Mouse (Mus musculus) liver, adult 2 months (tissue): ENCODE measurements around the gene Gfra1. TPM values are rescaled to one million over a fixed set of nuclear protein-coding genes. Genes with fewer than 3 reads are reported as not detected.

Experiments used
- DNase-seq: peaks from one replicate; pipeline ENCODE4 v3.0.0-alpha.2; 2011; ENCODE audit warnings: low read depth, low spot score; ENCODE audit errors: extremely low read depth
- H3K27ac ChIP-seq: fragments of 200-500 bp; replicated peaks from 2 replicates; pipeline ENCODE4 v1.5.1; 2012; ENCODE audit warnings: low read depth, mild to moderate bottlenecking, control low read depth, inconsistent platforms, low read length; ENCODE audit not compliant: insufficient read depth
- H3K27me3 ChIP-seq: fragments of 200-500 bp; 2 replicates; pipeline ENCODE4 v1.6.1; 2012; ENCODE audit warnings: mild to moderate bottlenecking, moderate library complexity, low read length, inconsistent platforms; ENCODE audit not compliant: control insufficient read depth, insufficient read depth
- H3K36me3 ChIP-seq: fragments of 200-500 bp; 2 replicates; pipeline ENCODE4 v1.6.1; 2012; ENCODE audit warnings: low read length, inconsistent platforms; ENCODE audit not compliant: control insufficient read depth, insufficient read depth
- H3K4me1 ChIP-seq: fragments of 200-500 bp; 2 replicates; pipeline ENCODE4 v1.6.1; 2011; ENCODE audit warnings: low read length; ENCODE audit not compliant: control insufficient read depth, insufficient read depth
- H3K4me3 ChIP-seq: fragments of 200-500 bp; 2 replicates; pipeline ENCODE4 v1.5.1; 2011; ENCODE audit warnings: low read depth, mild to moderate bottlenecking, control low read depth, low read length, moderate library complexity; ENCODE audit not compliant: insufficient read depth
- H3K79me2 ChIP-seq: fragments of 200-500 bp; 2 replicates; pipeline ENCODE4 v1.6.1; 2012; ENCODE audit warnings: inconsistent platforms, mild to moderate bottlenecking, low read length, moderate library complexity; ENCODE audit not compliant: control insufficient read depth, insufficient read depth
- H3K9ac ChIP-seq: fragments of 200-500 bp; 2 replicates; pipeline ENCODE4 v1.6.1; 2012; ENCODE audit warnings: low read depth, mild to moderate bottlenecking, control low read depth, inconsistent platforms, low read length
- CTCF ChIP-seq: fragments of 200-500 bp; IDR thresholded peaks from 2 replicates; pipeline ENCODE4 v1.5.1; 2011; ENCODE audit warnings: low read depth, low read length, control low read depth
- POLR2A ChIP-seq: fragments of 200-500 bp; IDR thresholded peaks from 2 replicates; pipeline ENCODE4 v1.6.1; 2011; ENCODE audit warnings: low read length, control low read depth; ENCODE audit not compliant: insufficient read depth; ENCODE audit errors: extremely low read depth
- WGBS: fragments of 180-500 bp; shearing (Covaris S2); methylation state at CpG from one replicate; pipeline ENCODE4 v1.1.7; 2018; 5-methylcytosine and 5-hydroxymethylcytosine counted together
- polyA plus RNA-seq: library from polyadenylated mRNA; depleted of rRNA; stranded (reverse); fragments of >200 nt; gene quantifications from 2 replicates; pipeline ENCODE4 v1.2.3, GENCODE M21; 2012
- total RNA-seq: library from RNA; depleted of rRNA; stranded (reverse); fragments of >200 nt; gene quantifications from 2 replicates; pipeline ENCODE4 v1.2.3, GENCODE M21; 2014

The Gfra1 gene
- total and polyA plus RNA-seq, 2 experiments: 38.9 to 101 TPM

GRCm38 (mm10) chr19:58309620-58310275 lies 146.0 kb downstream of the Gfra1 start:
- Histone ChIP-seq H3K27ac (no peak overlapping the region), H3K4me3 (no peak overlapping the region), H3K27me3 (no peaks in the 10 kb centered on the region), H3K36me3 (no peaks in the 10 kb centered on the region), H3K9ac (no peak overlapping the region), H3K4me1 (no peaks in the 10 kb centered on the region; the same call in 1 of the 2 replicates), H3K79me2 (peaks cover 17% of the 10 kb centered on the region; the same call in 1 of the 2 replicates)
- 79% methylated on average over 14 of the region's 14 CpGs for WGBS
- peak; percentile 36 for DNase-seq
- TF ChIP-seq POLR2A (no peak), CTCF (no peak)

GRCm38 (mm10) chr19:58301105-58301504 lies 154.6 kb downstream of the Gfra1 start:
- H3K27me3 ChIP-seq: no peaks in the 10 kb centered on the region
- no peak for TF ChIP-seq CTCF
- no peak for TF ChIP-seq POLR2A
- peaks cover 10% of the 10 kb centered on the region; the same call in 1 of the 2 replicates for H3K79me2 ChIP-seq
- H3K4me3 ChIP-seq: no peak overlapping the region
- H3K36me3 ChIP-seq: peaks cover 19% of the 10 kb centered on the region; the same call in 1 of the 2 replicates
- H3K9ac ChIP-seq: no peak overlapping the region
- DNase-seq: no peak
- 96% methylated on average over 7 of the region's 7 CpGs for WGBS
- H3K4me1 ChIP-seq: no peaks in the 10 kb centered on the region; the same call in 1 of the 2 replicates
- no peak overlapping the region for H3K27ac ChIP-seq

GRCm38 (mm10) chr19:58297926-58298325 lies 157.8 kb downstream of the Gfra1 start:
- 96% methylated on average over 2 of the region's 2 CpGs for WGBS
- no peak for DNase-seq
- Histone ChIP-seq H3K27ac (no peak overlapping the region), H3K4me3 (no peak overlapping the region), H3K36me3 (peaks cover 32% of the 10 kb centered on the region), H3K27me3 (no peaks in the 10 kb centered on the region), H3K4me1 (no peaks in the 10 kb centered on the region), H3K9ac (no peak overlapping the region), H3K79me2 (peaks cover 11% of the 10 kb centered on the region; the same call in 1 of the 2 replicates)
- TF ChIP-seq POLR2A (no peak), CTCF (no peak)

GRCm38 (mm10) chr19:58296842-58297190 lies 158.9 kb downstream of the Gfra1 start:
- no peaks in the 10 kb centered on the region for H3K4me1 ChIP-seq
- DNase-seq: no peak
- H3K9ac ChIP-seq: no peak overlapping the region
- no peaks in the 10 kb centered on the region for H3K27me3 ChIP-seq
- WGBS: 81% methylated on average over 7 of the region's 7 CpGs
- H3K79me2 ChIP-seq: peaks cover 11% of the 10 kb centered on the region; the same call in 1 of the 2 replicates
- no peak overlapping the region for H3K27ac ChIP-seq
- no peak for TF ChIP-seq POLR2A
- no peak for TF ChIP-seq CTCF
- H3K4me3 ChIP-seq: no peak overlapping the region
- H3K36me3 ChIP-seq: peaks cover 34% of the 10 kb centered on the region

GRCm38 (mm10) chr19:58295986-58296841 lies 159.5 kb downstream of the Gfra1 start:
- H3K4me1 ChIP-seq: no peaks in the 10 kb centered on the region
- H3K79me2 ChIP-seq: peaks cover 11% of the 10 kb centered on the region; the same call in 1 of the 2 replicates
- no peaks in the 10 kb centered on the region for H3K27me3 ChIP-seq
- H3K4me3 ChIP-seq: no peak overlapping the region
- no peak overlapping the region for H3K27ac ChIP-seq
- H3K36me3 ChIP-seq: peaks cover 34% of the 10 kb centered on the region
- H3K9ac ChIP-seq: no peak overlapping the region
- 88% methylated on average over 14 of the region's 14 CpGs for WGBS
- no peak for DNase-seq
- TF ChIP-seq CTCF: no peak
- TF ChIP-seq POLR2A: no peak

GRCm38 (mm10) chr19:58288145-58288544 lies 167.6 kb downstream of the Gfra1 start:
- 92% methylated on average over 6 of the region's 6 CpGs for WGBS
- TF ChIP-seq POLR2A (no peak), CTCF (no peak)
- H3K27ac ChIP-seq: no peak overlapping the region
- H3K4me3 ChIP-seq: no peak overlapping the region
- H3K79me2 ChIP-seq: 0 out of 2 replicates have a peak, but pooled peaks cover 2% of the 10 kb centered on the region
- DNase-seq: no peak
- no peaks in the 10 kb centered on the region for H3K27me3 ChIP-seq
- H3K9ac ChIP-seq: no peak overlapping the region
- peaks cover 1% of the 10 kb centered on the region; the same call in 1 of the 2 replicates for H3K4me1 ChIP-seq
- H3K36me3 ChIP-seq: peaks cover 18% of the 10 kb centered on the region
